Mouse (Mus musculus) heart, postnatal 14 days (tissue): ENCODE measurements around the gene Lum. TPM values are rescaled to one million over a fixed set of nuclear protein-coding genes. Genes with fewer than 3 reads are reported as not detected.

Experiments
- total RNA-seq, 2 experiments: library from RNA; stranded (reverse); gene quantifications; 2 replicates each; pipeline ENCODE4 v1.2.3; 2021

Gene Lum
- total RNA-seq, 2 experiments from 2014 or later = 87.3 to 94.1 TPM

Other genes with a start within 250 kb of the Lum start
- 100 to 1,000 TPM; 385 to 442 TPM for gene Dcn, start 85.5 kb upstream of the Lum start, total RNA-seq
- gene Kera, start 41.8 kb downstream of the Lum start, total RNA-seq = not detected
- gene Epyc, start 78.9 kb downstream of the Lum start, total RNA-seq = under 1 TPM; 0.12 to 0.26 TPM
- not detected for gene Ccer1, start 127.9 kb downstream of the Lum start, total RNA-seq
- gene C030005K15Rik, start 161.6 kb downstream of the Lum start, total RNA-seq = not detected